Mouse (Mus musculus) hindbrain, embryonic 16.5 days (tissue): Measurements from ENCODE around the gene Pkd2. TPM values are rescaled to one million over a fixed set of nuclear protein-coding genes. Genes with fewer than 3 reads are reported as not detected.

Experiments used
- ATAC-seq: fragments of 200-750 bp; cut with Nextera tagmentation; 2 replicates; pipeline ENCODE4 v1.8.0; 2017; ENCODE audit warnings: moderate TSS enrichment, moderate library complexity
- H3K27ac ChIP-seq: fragments of 300-500 bp; sonication (generic); 2 replicates; pipeline ENCODE4 v1.5.1; 2014; ENCODE audit warnings: low read depth, mild to moderate bottlenecking, control low read depth, low read length, moderate library complexity
- H3K27me3 ChIP-seq: fragments of 300-500 bp; sonication (generic); replicated peaks from 2 replicates; pipeline ENCODE4 v1.6.1; 2014; ENCODE audit warnings: low read length; ENCODE audit not compliant: control insufficient read depth, insufficient read depth
- H3K36me3 ChIP-seq: fragments of 300-500 bp; sonication (generic); 2 replicates; pipeline ENCODE4 v1.6.1; 2014; ENCODE audit warnings: mild to moderate bottlenecking, low read length, moderate library complexity, mixed read lengths; ENCODE audit not compliant: control insufficient read depth, insufficient read depth
- H3K4me1 ChIP-seq: fragments of 300-500 bp; sonication (generic); 2 replicates; pipeline ENCODE4 v1.6.1; 2014; ENCODE audit warnings: low read depth, low read length; ENCODE audit not compliant: control insufficient read depth, insufficient read depth
- H3K4me2 ChIP-seq: fragments of 300-500 bp; sonication (generic); 2 replicates; pipeline ENCODE4 v1.6.1; 2014; ENCODE audit warnings: mild to moderate bottlenecking, low read length, control low read depth, moderate library complexity
- H3K4me3 ChIP-seq: fragments of 300-500 bp; sonication (generic); 2 replicates; pipeline ENCODE4 v1.5.1; 2014; ENCODE audit warnings: mild to moderate bottlenecking, low read length, control low read depth, moderate library complexity
- H3K9ac ChIP-seq: fragments of 300-500 bp; sonication (generic); 2 replicates; pipeline ENCODE4 v1.6.1; 2014; ENCODE audit warnings: low read depth, mild to moderate bottlenecking, control low read depth, low read length, moderate library complexity
- H3K9me3 ChIP-seq: fragments of 300-500 bp; sonication (generic); 2 replicates; pipeline ENCODE4 v1.6.1; 2014; ENCODE audit warnings: mild to moderate bottlenecking, low read length, moderate library complexity; ENCODE audit not compliant: control insufficient read depth
- WGBS: fragments of 180-500 bp; shearing (Covaris S2); extraction: QIAGEN DNeasy Blood & Tissue Kit; methylation state at CpG from one replicate; pipeline ENCODE4 v1.1.7; 2014; 5-methylcytosine and 5-hydroxymethylcytosine counted together
- polyA plus RNA-seq: library from polyadenylated mRNA; unstranded; fragments of >200 nt; fragmentation: Nextera tagmentation; extraction: Ambion mirVana; gene quantifications from 2 replicates; pipeline ENCODE4 v1.2.1, GENCODE M21; 2015

Gene Pkd2
- 5.8 and 7.6 TPM in 2 replicates for polyA plus RNA-seq

GRCm38 (mm10) chr5:104458832-104459705 is at the start of gene Pkd2:
Pkd2 (plus strand) TSS chr5:104459450.
- Histone ChIP-seq H3K4me1 (peaks cover 16% of the 10 kb centered on the region), H3K9me3 (no peaks in the 10 kb centered on the region), H3K27me3 (no peaks in the 10 kb centered on the region), H3K9ac (peak within 1 kb of the TSS; percentile 94), H3K4me3 (peak within 1 kb of the TSS; percentile 77), H3K4me2 (peak within 1 kb of the TSS; percentile 61), H3K27ac (peak within 1 kb of the TSS; percentile 95), H3K36me3 (no peaks in the 10 kb centered on the region)
- WGBS: 11% methylated on average over 46 of the region's 46 CpGs
- ATAC-seq: peak; percentile 87

- no peak overlapping the region for H3K27ac ChIP-seq
- ATAC-seq: no peak
- no peaks in the 10 kb centered on the region for H3K36me3 ChIP-seq
- H3K9ac ChIP-seq: no peak overlapping the region
- no peaks in the 10 kb centered on the region for H3K27me3 ChIP-seq
- no peaks in the 10 kb centered on the region for H3K9me3 ChIP-seq
- no peak overlapping the region for H3K4me2 ChIP-seq
- H3K4me1 ChIP-seq: no peaks in the 10 kb centered on the region
- 78% methylated on average over 2 of the region's 2 CpGs for WGBS
- no peak overlapping the region for H3K4me3 ChIP-seq
Measured at GRCm38 (mm10) chr5:104415999-104416398, 43.3 kb upstream of the Pkd2 start.

GRCm38 (mm10) chr5:104417028-104417427 is 42.2 kb upstream of the Pkd2 start:
- no peaks in the 10 kb centered on the region for H3K36me3 ChIP-seq
- ATAC-seq: no peak
- no peak overlapping the region for H3K4me2 ChIP-seq
- H3K27ac ChIP-seq: no peak overlapping the region
- H3K4me3 ChIP-seq: no peak overlapping the region
- no peaks in the 10 kb centered on the region for H3K4me1 ChIP-seq
- no peaks in the 10 kb centered on the region for H3K9me3 ChIP-seq
- WGBS: 68% methylated on average over 3 of the region's 3 CpGs
- no peak overlapping the region for H3K9ac ChIP-seq
- H3K27me3 ChIP-seq: no peaks in the 10 kb centered on the region

- ATAC-seq: no peak
- WGBS: 97% methylated on average over 1 of the region's 1 CpGs
- Histone ChIP-seq H3K4me1 (no peaks in the 10 kb centered on the region), H3K27me3 (no peaks in the 10 kb centered on the region), H3K4me3 (no peak overlapping the region), H3K9ac (no peak overlapping the region), H3K36me3 (no peaks in the 10 kb centered on the region), H3K9me3 (no peaks in the 10 kb centered on the region), H3K27ac (no peak overlapping the region), H3K4me2 (no peak overlapping the region)
Measured at GRCm38 (mm10) chr5:104417721-104418120, 41.5 kb upstream of the Pkd2 start.

- no peaks in the 10 kb centered on the region for H3K36me3 ChIP-seq
- ATAC-seq: no peak
- no peak overlapping the region for H3K4me3 ChIP-seq
- H3K4me2 ChIP-seq: no peak overlapping the region
- H3K27ac ChIP-seq: no peak overlapping the region
- H3K9me3 ChIP-seq: no peaks in the 10 kb centered on the region
- WGBS: 76% methylated on average over 2 of the region's 2 CpGs
- H3K9ac ChIP-seq: no peak overlapping the region
- no peaks in the 10 kb centered on the region for H3K4me1 ChIP-seq
- H3K27me3 ChIP-seq: no peaks in the 10 kb centered on the region
Measured at GRCm38 (mm10) chr5:104422039-104422438, 37.2 kb upstream of the Pkd2 start.

GRCm38 (mm10) chr5:104423861-104424260 is 35.4 kb upstream of the Pkd2 start:
- Histone ChIP-seq H3K36me3 (no peaks in the 10 kb centered on the region), H3K27ac (no peak overlapping the region), H3K4me2 (no peak overlapping the region), H3K4me1 (no peaks in the 10 kb centered on the region), H3K9ac (no peak overlapping the region), H3K9me3 (no peaks in the 10 kb centered on the region), H3K4me3 (no peak overlapping the region), H3K27me3 (no peaks in the 10 kb centered on the region)
- 92% methylated on average over 3 of the region's 3 CpGs for WGBS
- ATAC-seq: no peak

GRCm38 (mm10) chr5:104425949-104426348 is 33.3 kb upstream of the Pkd2 start:
- Histone ChIP-seq H3K9ac (no peak overlapping the region), H3K27me3 (no peaks in the 10 kb centered on the region), H3K27ac (no peak overlapping the region), H3K9me3 (no peaks in the 10 kb centered on the region), H3K4me1 (no peaks in the 10 kb centered on the region), H3K4me3 (no peak overlapping the region), H3K4me2 (no peak overlapping the region), H3K36me3 (no peaks in the 10 kb centered on the region)
- ATAC-seq: no peak
- 82% methylated on average over 8 of the region's 8 CpGs for WGBS

GRCm38 (mm10) chr5:104432886-104433285 is 26.4 kb upstream of the Pkd2 start:
- no peaks in the 10 kb centered on the region for H3K9me3 ChIP-seq
- H3K36me3 ChIP-seq: no peaks in the 10 kb centered on the region
- H3K9ac ChIP-seq: no peak overlapping the region
- no peaks in the 10 kb centered on the region for H3K4me1 ChIP-seq
- 49% methylated on average over 12 of the region's 12 CpGs for WGBS
- no peak overlapping the region for H3K4me3 ChIP-seq
- no peak overlapping the region for H3K4me2 ChIP-seq
- H3K27me3 ChIP-seq: no peaks in the 10 kb centered on the region
- no peak for ATAC-seq
- H3K27ac ChIP-seq: no peak overlapping the region

- no peak overlapping the region for H3K4me3 ChIP-seq
- no peaks in the 10 kb centered on the region for H3K27me3 ChIP-seq
- 52% methylated on average over 6 of the region's 6 CpGs for WGBS
- no peaks in the 10 kb centered on the region for H3K4me1 ChIP-seq
- no peak overlapping the region for H3K4me2 ChIP-seq
- no peaks in the 10 kb centered on the region for H3K9me3 ChIP-seq
- H3K27ac ChIP-seq: no peak overlapping the region
- no peak overlapping the region for H3K9ac ChIP-seq
- H3K36me3 ChIP-seq: no peaks in the 10 kb centered on the region
- no peak for ATAC-seq
Measured at GRCm38 (mm10) chr5:104433968-104434565, 25.2 kb upstream of the Pkd2 start.
